Mouse (Mus musculus) forebrain, embryonic 11.5 days (tissue): ENCODE results near the gene Cct3. TPM values are rescaled to one million over a fixed set of nuclear protein-coding genes. Genes with fewer than 3 reads are reported as not detected.

Experiments used
- ATAC-seq: fragments of 200-750 bp; cut with Nextera tagmentation; replicated peaks from 2 replicates; pipeline ENCODE4 v1.8.0; 2017; ENCODE audit warnings: moderate TSS enrichment; ENCODE audit not compliant: low FRiP score
- DNase-seq: peaks from one replicate; pipeline ENCODE4 v3.0.0-alpha.2; 2017; ENCODE audit warnings: low spot score
- H3K27ac ChIP-seq: fragments of 300-500 bp; sonication (generic); 2 replicates; pipeline ENCODE4 v1.5.1; 2014; ENCODE audit warnings: low read depth, low read length
- H3K27me3 ChIP-seq: fragments of 300-500 bp; sonication (generic); 2 replicates; pipeline ENCODE4 v1.6.1; 2014; ENCODE audit warnings: mild to moderate bottlenecking, low read length, mixed read lengths; ENCODE audit not compliant: control insufficient read depth, insufficient read depth
- H3K36me3 ChIP-seq: fragments of 300-500 bp; sonication (generic); 2 replicates; pipeline ENCODE4 v1.6.1; 2014; ENCODE audit warnings: mild to moderate bottlenecking, low read length, moderate library complexity, mixed read lengths; ENCODE audit not compliant: control insufficient read depth, insufficient read depth
- H3K4me1 ChIP-seq: fragments of 300-500 bp; sonication (generic); replicated peaks from 2 replicates; pipeline ENCODE4 v1.6.1; 2014; ENCODE audit warnings: low read length, mixed read lengths; ENCODE audit not compliant: control insufficient read depth, insufficient read depth
- H3K4me2 ChIP-seq: fragments of 300-500 bp; sonication (generic); 2 replicates; pipeline ENCODE4 v1.6.1; 2014; ENCODE audit warnings: low read depth, mild to moderate bottlenecking, low read length, moderate library complexity, mixed read lengths; ENCODE audit not compliant: severe bottlenecking
- H3K4me3 ChIP-seq: fragments of 300-500 bp; sonication (generic); 2 replicates; pipeline ENCODE4 v1.5.1; 2014; ENCODE audit warnings: low read depth, low read length
- H3K9ac ChIP-seq: fragments of 300-500 bp; sonication (generic); 2 replicates; pipeline ENCODE4 v1.6.1; 2014; ENCODE audit warnings: low read length
- H3K9me3 ChIP-seq: fragments of 300-500 bp; sonication (generic); 2 replicates; pipeline ENCODE4 v1.6.1; 2016; ENCODE audit warnings: low read length, mixed read lengths; ENCODE audit not compliant: control insufficient read depth
- WGBS: fragments of 180-500 bp; shearing (Covaris S2); extraction: QIAGEN DNeasy Blood & Tissue Kit; methylation state at CpG from one replicate; pipeline ENCODE4 v1.1.7; 2014; 5-methylcytosine and 5-hydroxymethylcytosine counted together
- polyA plus RNA-seq: library from polyadenylated mRNA; unstranded; fragments of >200 nt; fragmentation: Nextera tagmentation; extraction: Ambion mirVana; gene quantifications from 2 replicates; pipeline ENCODE4 v1.2.1, GENCODE M21; 2014

Cct3 gene
- polyA plus RNA-seq, 1 experiment from 2014 or later = 725 TPM

GRCm38 (mm10) chr3:88299172-88299571 is 2.3 kb downstream of the Cct3 start:
- Histone ChIP-seq H3K9me3 (no peaks in the 10 kb centered on the region), H3K4me3 (no peak overlapping the region), H3K4me1 (peaks cover 5% of the 10 kb centered on the region), H3K36me3 (peaks cover 22% of the 10 kb centered on the region), H3K9ac (no peak overlapping the region), H3K27me3 (no peaks in the 10 kb centered on the region), H3K4me2 (no peak overlapping the region), H3K27ac (no peak overlapping the region)
- DNase-seq (no peak), ATAC-seq (no peak)
- WGBS = 87% methylated on average over 1 of the region's 1 CpGs

GRCm38 (mm10) chr3:88324951-88325405 is 28.1 kb downstream of the Cct3 start, which contains the start of gene Glmp:
Glmp (plus strand) TSS chr3:88325023.
- Histone ChIP-seq H3K36me3 (peaks cover 11% of the 10 kb centered on the region), H3K27ac (no peak within 1 kb of the TSS), H3K9ac (peak within 1 kb of the TSS; percentile 60), H3K9me3 (no peaks in the 10 kb centered on the region), H3K27me3 (no peaks in the 10 kb centered on the region), H3K4me1 (no peaks in the 10 kb centered on the region), H3K4me2 (peak within 1 kb of the TSS; percentile 62), H3K4me3 (peak within 1 kb of the TSS; percentile 56)
- DNase-seq = peak; percentile 66
- WGBS = 2% methylated on average over 10 of the region's 10 CpGs
- peak; percentile 79 for ATAC-seq

GRCm38 (mm10) chr3:88328956-88329355 is 32.0 kb downstream of the Cct3 start:
- DNase-seq (no peak), ATAC-seq (no peak)
- Histone ChIP-seq H3K4me2 (no peak overlapping the region), H3K4me3 (no peak overlapping the region), H3K9ac (no peak overlapping the region), H3K4me1 (no peaks in the 10 kb centered on the region), H3K9me3 (no peaks in the 10 kb centered on the region), H3K36me3 (no peaks in the 10 kb centered on the region), H3K27me3 (no peaks in the 10 kb centered on the region), H3K27ac (no peak overlapping the region)
- 86% methylated on average over 5 of the region's 5 CpGs for WGBS

- no peaks in the 10 kb centered on the region for H3K36me3 ChIP-seq
- ATAC-seq (no peak), DNase-seq (no peak)
- 12% methylated on average over 2 of the region's 2 CpGs for WGBS
- no peak overlapping the region for H3K9ac ChIP-seq
- H3K4me2 ChIP-seq = no peak overlapping the region
- no peak overlapping the region for H3K27ac ChIP-seq
- H3K9me3 ChIP-seq = no peaks in the 10 kb centered on the region
- H3K4me3 ChIP-seq = no peak overlapping the region
- H3K4me1 ChIP-seq = no peaks in the 10 kb centered on the region
- no peaks in the 10 kb centered on the region for H3K27me3 ChIP-seq
Observed at GRCm38 (mm10) chr3:88331282-88331681, 34.4 kb downstream of the Cct3 start.

GRCm38 (mm10) chr3:88334029-88334658 is 37.2 kb downstream of the Cct3 start:
- no peaks in the 10 kb centered on the region for H3K36me3 ChIP-seq
- 60% methylated on average over 12 of the region's 12 CpGs for WGBS
- DNase-seq = no peak

GRCm38 (mm10) chr3:88334902-88335435 is 38.1 kb downstream of the Cct3 start:
- DNase-seq (no peak), ATAC-seq (no peak)
- Histone ChIP-seq H3K27me3 (no peaks in the 10 kb centered on the region), H3K9ac (peak overlapping the region; percentile 96), H3K36me3 (no peaks in the 10 kb centered on the region), H3K27ac (no peak overlapping the region), H3K9me3 (no peaks in the 10 kb centered on the region), H3K4me2 (peak overlapping the region; percentile 58), H3K4me3 (peak overlapping the region; percentile 87), H3K4me1 (no peaks in the 10 kb centered on the region; the same call in 1 of the 2 replicates)
- WGBS = 46% methylated on average over 3 of the region's 3 CpGs

More at GRCm38 (mm10) chr3:88334029-88334658, 37.2 kb downstream of the Cct3 start:
- no peaks in the 10 kb centered on the region for H3K27me3 ChIP-seq
- no peak overlapping the region for H3K4me2 ChIP-seq
- no peak overlapping the region for H3K4me3 ChIP-seq
- H3K9me3 ChIP-seq = no peaks in the 10 kb centered on the region
- no peaks in the 10 kb centered on the region; the same call in 1 of the 2 replicates for H3K4me1 ChIP-seq
- H3K9ac ChIP-seq = no peak overlapping the region
- no peak for ATAC-seq
- no peak overlapping the region for H3K27ac ChIP-seq

- H3K27ac ChIP-seq = peak overlapping the region; percentile 88
- H3K4me3 ChIP-seq = peak overlapping the region; percentile 87
- no peaks in the 10 kb centered on the region for H3K36me3 ChIP-seq
- 1% methylated on average over 27 of the region's 27 CpGs for WGBS
- no peaks in the 10 kb centered on the region for H3K27me3 ChIP-seq
- peak overlapping the region; percentile 96 for H3K9ac ChIP-seq
- DNase-seq = no peak
- H3K4me1 ChIP-seq = no peaks in the 10 kb centered on the region; the same call in 1 of the 2 replicates
- H3K4me2 ChIP-seq = peak overlapping the region; percentile 58
- peak; percentile 47 for ATAC-seq
- H3K9me3 ChIP-seq = no peaks in the 10 kb centered on the region
Observed at GRCm38 (mm10) chr3:88335436-88336053, 38.6 kb downstream of the Cct3 start.

- Histone ChIP-seq H3K27me3 (no peaks in the 10 kb centered on the region), H3K27ac (peak within 1 kb of the TSS; percentile 88), H3K4me3 (peak within 1 kb of the TSS; percentile 87), H3K4me1 (no peaks in the 10 kb centered on the region; the same call in 1 of the 2 replicates), H3K9ac (peak within 1 kb of the TSS; percentile 96), H3K9me3 (no peaks in the 10 kb centered on the region), H3K4me2 (peak within 1 kb of the TSS; percentile 58), H3K36me3 (no peaks in the 10 kb centered on the region)
- DNase-seq (peak; percentile 97), ATAC-seq (peak; percentile 93)
- WGBS = 3% methylated on average over 60 of the region's 66 CpGs
Observed at GRCm38 (mm10) chr3:88336058-88337013, 39.4 kb downstream of the Cct3 start, which contains the start of the genes Tmem79 and Smg5. Tmem79 (minus strand) TSS chr3:88336148. Smg5 (plus strand) TSS chr3:88336260.
